Mouse (Mus musculus) small intestine, adult 2 months (tissue): ENCODE measurements around the gene Vamp1.

Source experiments
- CTCF ChIP-seq: fragments of 200-500 bp; IDR thresholded peaks from 2 replicates; pipeline ENCODE4 v1.5.1; 2012; ENCODE audit warnings: low read depth, mild to moderate bottlenecking, control low read depth, inconsistent platforms, low read length, moderate library complexity, mixed read lengths; ENCODE audit not compliant: insufficient replicate concordance, insufficient read length; ENCODE audit errors: extremely low read depth
- POLR2A ChIP-seq: fragments of 200-500 bp; IDR thresholded peaks from 2 replicates; pipeline ENCODE4 v1.6.1; 2012; ENCODE audit warnings: low read depth, mild to moderate bottlenecking, control low read depth, inconsistent platforms, low read length, moderate library complexity

GRCm38 (mm10) chr6:125222577-125222976, 7.2 kb downstream of the Vamp1 start:
- no peak for TF ChIP-seq POLR2A
- no peak for TF ChIP-seq CTCF
